Mouse (Mus musculus): Measurements from ENCODE around the gene Fyn.

Gene Fyn

GRCm38 (mm10) chr10:39582385-39582784, 213.7 kb downstream of the Fyn start:
- DNase-seq, result no peak

- no peak for DNase-seq
Observed at GRCm38 (mm10) chr10:39583718-39584117, 215.1 kb downstream of the Fyn start.

GRCm38 (mm10) chr10:39587290-39587925, 218.8 kb downstream of the Fyn start:
- DNase-seq, result no peak

- DNase-seq, result no peak
Observed at GRCm38 (mm10) chr10:39587973-39588746, 219.5 kb downstream of the Fyn start.

- no peak for DNase-seq
Observed at GRCm38 (mm10) chr10:39589765-39590546, 221.3 kb downstream of the Fyn start.

- DNase-seq, result no peak
Observed at GRCm38 (mm10) chr10:39590629-39591028, 222.0 kb downstream of the Fyn start.

- DNase-seq, result no peak
Observed at GRCm38 (mm10) chr10:39592501-39592900, 223.8 kb downstream of the Fyn start.

- DNase-seq, result no peak
Observed at GRCm38 (mm10) chr10:39594716-39595115, 226.1 kb downstream of the Fyn start.

GRCm38 (mm10) chr10:39595862-39596261, 227.2 kb downstream of the Fyn start:
- no peak for DNase-seq

GRCm38 (mm10) chr10:39597116-39597791, 228.6 kb downstream of the Fyn start:
- no peak for DNase-seq

GRCm38 (mm10) chr10:39597792-39598183, 229.1 kb downstream of the Fyn start:
- no peak for DNase-seq

GRCm38 (mm10) chr10:39599601-39600000, 230.9 kb downstream of the Fyn start:
- DNase-seq, result no peak

GRCm38 (mm10) chr10:39600115-39600514, 231.5 kb downstream of the Fyn start:
- no peak for DNase-seq

- DNase-seq, result no peak
Observed at GRCm38 (mm10) chr10:39601068-39601467, 232.4 kb downstream of the Fyn start.

- DNase-seq, result no peak
Observed at GRCm38 (mm10) chr10:39606434-39606833, 237.8 kb downstream of the Fyn start.

- peak; percentile 65 for DNase-seq
Observed at GRCm38 (mm10) chr10:39611234-39611633, 242.6 kb downstream of the Fyn start.

- no peak for DNase-seq
Observed at GRCm38 (mm10) chr10:39612131-39612530, 243.5 kb downstream of the Fyn start.

- DNase-seq, result no peak
Observed at GRCm38 (mm10) chr10:39612633-39612988, 244.0 kb downstream of the Fyn start, which contains the start of gene Traf3ip2. Traf3ip2 (plus strand) TSS chr10:39612934.

GRCm38 (mm10) chr10:39612989-39613831, 244.6 kb downstream of the Fyn start:
- DNase-seq, result peak; percentile 67

- DNase-seq, result peak; percentile 47
Observed at GRCm38 (mm10) chr10:39613973-39614372, 245.3 kb downstream of the Fyn start.

GRCm38 (mm10) chr10:39614676-39615075, 246.0 kb downstream of the Fyn start:
- DNase-seq, result peak; percentile 73
